Mouse (Mus musculus) bone marrow macrophage, adult 2 months (primary cell): Measurements from ENCODE around the gene Atraid.
"Not testable (repeated sequence)": the region's sequence is repeated elsewhere in the genome, so short reads cannot be mapped to it uniquely, and the experiment has no call there.

Experiments
- CTCF ChIP-seq: IDR thresholded peaks from 2 replicates; pipeline ENCODE4 v1.5.1; 2012; ENCODE audit warnings: low read depth, mild to moderate bottlenecking, low read length, moderate library complexity
- POLR2A ChIP-seq: IDR thresholded peaks from 2 replicates; pipeline ENCODE4 v1.6.1; 2012; ENCODE audit warnings: mild to moderate bottlenecking, low read depth, low read length, borderline replicate concordance

GRCm38 (mm10) chr5:31036556-31036955, 11.6 kb upstream of the Atraid start:
- TF ChIP-seq POLR2A, CTCF: not testable (repeated sequence)
